Mouse (Mus musculus): ENCODE measurements at regions not wholly inside any gene's neighbourhood (a gene's known extent, or its start where the extent isn't known, plus 50 kb on each side); places are given as distances from the start of the nearest gene placed in this dataset.

DNA sequence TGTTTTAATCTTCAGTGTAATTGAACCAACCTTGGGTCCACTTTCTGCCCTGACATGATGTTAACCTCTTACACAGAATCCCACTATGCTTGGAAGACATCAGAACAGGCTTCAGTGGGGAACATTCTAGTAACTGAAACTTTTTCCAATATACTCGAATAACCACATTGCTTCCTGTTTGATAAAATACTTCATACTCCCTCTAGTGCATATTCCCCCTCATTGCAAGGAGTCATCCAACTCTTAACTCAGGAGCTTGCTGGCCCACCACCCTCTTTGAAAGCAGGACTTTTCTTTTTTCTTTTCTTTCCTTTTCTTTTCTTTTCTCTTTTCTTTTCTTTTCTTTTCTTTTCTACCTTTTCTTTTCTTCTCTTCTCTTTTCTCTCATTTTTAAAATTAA is 123.6 kb upstream of the Sptlc3 start:
- no peak for DNase-seq

DNA sequence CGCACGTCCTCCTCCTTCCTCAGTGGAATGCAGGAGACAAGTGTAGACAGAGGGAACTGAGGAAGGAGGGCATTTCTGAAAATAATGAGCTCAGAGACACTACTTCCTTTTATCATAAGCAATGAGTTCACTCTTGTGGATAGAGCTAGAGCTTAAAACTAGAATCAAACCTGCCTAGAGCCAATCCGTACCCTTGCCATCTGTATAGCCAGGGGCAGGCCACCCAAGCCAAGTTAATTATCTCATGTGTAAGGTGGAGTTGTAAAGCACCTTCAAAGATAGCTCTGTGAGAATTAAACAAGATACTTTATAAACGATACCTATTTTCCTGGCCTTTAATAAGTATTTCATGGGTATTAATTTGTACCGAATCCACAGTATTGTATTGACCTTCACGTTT is 113.4 kb upstream of the Sptlc3 start:
- DNase-seq = no peak

DNA sequence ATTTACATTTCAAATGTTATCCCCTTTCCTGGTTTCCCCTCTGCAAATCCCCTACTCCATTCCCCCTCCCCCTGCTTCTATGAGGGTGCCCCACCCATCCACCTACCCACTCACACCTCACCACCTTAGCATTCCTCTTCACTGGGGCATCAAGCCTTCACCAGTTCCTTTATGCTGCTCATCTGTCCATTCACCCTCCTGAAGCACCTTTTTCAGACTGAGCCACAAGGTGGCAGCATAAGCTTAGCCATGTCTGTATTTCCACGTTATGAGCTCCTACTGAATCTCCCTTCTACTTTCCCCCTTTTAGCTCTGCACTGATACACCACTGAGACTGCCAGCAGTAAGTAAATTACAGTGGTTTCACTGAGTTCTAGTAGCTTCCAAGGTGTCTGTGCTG is 112.1 kb upstream of the Sptlc3 start:
- DNase-seq = peak; percentile 57

DNA sequence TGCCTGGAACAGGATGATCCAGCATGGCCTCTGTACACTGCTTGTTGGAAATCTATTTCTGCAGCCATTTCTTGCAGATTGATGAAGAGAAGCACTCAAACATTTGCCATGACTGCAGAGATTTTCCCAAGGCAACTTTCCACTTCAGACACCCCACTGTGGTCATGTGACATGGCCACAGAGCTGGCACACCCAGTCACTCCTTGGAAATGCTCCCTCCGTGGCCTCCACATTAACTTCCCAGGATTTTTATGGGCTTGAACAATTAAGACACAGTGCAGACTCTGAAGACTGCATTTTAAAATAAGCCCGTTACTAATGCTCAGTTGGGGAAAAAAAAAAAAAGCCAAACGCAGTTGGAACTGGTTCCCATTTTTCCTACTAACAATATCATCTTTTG is 80.2 kb upstream of the Sptlc3 start:
- no peak for DNase-seq

DNA sequence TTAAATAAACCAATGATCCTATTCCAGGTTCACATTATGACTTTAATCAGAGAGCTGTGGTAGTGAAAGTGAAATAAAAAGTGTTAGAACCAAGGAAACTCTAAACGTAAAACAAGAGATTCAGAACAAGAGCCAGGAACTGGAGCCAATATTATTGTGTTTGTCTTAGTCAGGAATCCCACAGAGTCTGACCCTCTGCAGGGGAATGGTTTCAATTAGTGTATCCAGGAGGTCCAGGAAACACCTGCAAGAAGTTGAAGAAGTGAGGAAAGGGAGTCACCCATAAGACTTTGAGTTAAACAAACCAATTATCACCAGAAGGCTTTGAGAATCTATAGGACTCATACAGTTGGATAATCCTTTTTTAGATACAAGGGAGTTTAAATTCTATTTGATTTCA is 76.2 kb upstream of the Sptlc3 start:
- DNase-seq = no peak

DNA sequence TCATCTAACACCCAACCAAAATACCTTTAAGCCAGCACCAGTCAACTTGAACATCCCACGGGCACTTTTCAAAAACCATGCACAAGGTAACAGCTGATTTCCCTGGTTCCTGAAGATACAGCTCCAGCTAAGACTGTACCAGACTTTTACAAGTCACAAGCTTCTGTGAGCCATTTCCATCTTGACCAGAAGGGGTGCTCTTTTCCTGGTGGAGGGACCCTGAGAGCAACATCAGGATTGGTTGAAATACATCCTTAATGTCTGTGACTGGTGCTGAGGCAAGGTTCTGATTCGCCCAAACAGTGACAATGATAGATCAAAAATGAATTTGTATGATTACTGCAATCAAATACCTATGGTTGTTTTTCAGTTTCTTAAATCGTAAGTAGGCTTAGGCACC is 71.0 kb upstream of the Sptlc3 start:
- DNase-seq = no peak

DNA sequence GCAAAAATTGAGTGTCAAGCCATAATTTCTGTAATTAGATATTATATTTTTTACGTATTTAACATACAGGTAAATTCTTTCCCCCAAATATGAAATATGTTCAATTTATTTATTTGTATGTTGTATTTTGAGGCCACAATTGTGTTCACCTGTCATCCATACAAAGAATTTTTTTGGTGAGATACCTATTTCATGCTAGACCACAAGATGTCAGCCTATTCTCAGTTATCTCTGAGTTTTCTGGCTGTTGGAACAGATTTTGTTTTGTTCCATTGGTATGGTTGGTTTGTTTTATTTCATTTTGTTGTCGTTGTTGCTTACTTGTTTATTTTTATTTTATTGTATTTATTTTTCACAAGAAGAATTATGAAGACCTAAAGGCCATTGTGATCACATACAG is 70.3 kb upstream of the Sptlc3 start:
- DNase-seq = no peak

Small RNAs in the stretch of these regions (microRNA-seq; reads per million reads assigned to microRNA genes)
- gene Mir1952 = 0 reads per million in 2 experiments
